Mouse (Mus musculus) G1E (cell line): ENCODE measurements around the gene Ptprg.

Source experiments
- CTCF ChIP-seq: IDR thresholded peaks from 2 replicates; pipeline ENCODE4 v1.5.1; 2012; ENCODE audit warnings: low read depth, low read length, inconsistent platforms, mixed read lengths
- GATA2 ChIP-seq: IDR thresholded peaks from 2 replicates; pipeline ENCODE4 v1.6.1; 2012; ENCODE audit warnings: low read depth, low read length, inconsistent platforms, borderline replicate concordance
- POLR2AphosphoS5 ChIP-seq: IDR thresholded peaks from 2 replicates; pipeline ENCODE4 v1.6.1; 2012; ENCODE audit warnings: low read depth, low read length, inconsistent platforms; ENCODE audit not compliant: insufficient replicate concordance
- TAL1 ChIP-seq: conservative IDR thresholded peaks from 2 replicates; pipeline ENCODE4 v1.6.1; 2012; ENCODE audit warnings: low read depth, low read length, inconsistent platforms, mixed read lengths

GRCm38 (mm10) chr14:11612426-11612825, 59.1 kb downstream of the Ptprg start:
- no peak for TF ChIP-seq CTCF
- no peak for TF ChIP-seq TAL1
- TF ChIP-seq GATA2 = no peak
- TF ChIP-seq POLR2AphosphoS5 = no peak
